Mouse (Mus musculus) adrenal gland, adult (tissue): ENCODE measurements around the gene Spef1.
"Not testable (repeated sequence)": the region's sequence is repeated elsewhere in the genome, so short reads cannot be mapped to it uniquely, and the experiment has no call there.

Experiments used
- DNase-seq, 2 experiments: peaks; one replicate each; pipeline ENCODE4 v3.0.0; 2022 to 2023; ENCODE audit warnings: low spot score in 1 of 2; ENCODE audit not compliant: inconsistent age in 2 of 2

The Spef1 gene

GRCm38 (mm10) chr2:131186771-131187601, at the start of gene Spef1, which contains the start of gene Cdc25b:
TSS of gene Spef1 (minus strand) at chr2:131187282.
TSS of gene Cdc25b (plus strand) at chr2:131186949.
- DNase-seq, result peak; percentile 85 to 94

- DNase-seq, result peak in 1 of 2 experiments; percentile 66
Measured at GRCm38 (mm10) chr2:131234970-131235635, 48.0 kb upstream of the Spef1 start.

- no peak for DNase-seq
Measured at GRCm38 (mm10) chr2:131234127-131234650, 47.1 kb upstream of the Spef1 start.

GRCm38 (mm10) chr2:131233307-131234126, 46.4 kb upstream of the Spef1 start, which contains the start of gene Mavs:
TSS of gene Mavs (plus strand) at chr2:131234063.
- peak; percentile 97 to 98 for DNase-seq

GRCm38 (mm10) chr2:131232558-131232957, 45.5 kb upstream of the Spef1 start:
- DNase-seq, result peak in 1 of 2 experiments; percentile 38

GRCm38 (mm10) chr2:131227243-131227642, 40.2 kb upstream of the Spef1 start:
- DNase-seq, result no peak

- not testable (repeated sequence) for DNase-seq
Measured at GRCm38 (mm10) chr2:131226669-131227068, 39.6 kb upstream of the Spef1 start.

- no peak for DNase-seq
Measured at GRCm38 (mm10) chr2:131225178-131225577, 38.1 kb upstream of the Spef1 start.

- peak; percentile 55 to 69 for DNase-seq
Measured at GRCm38 (mm10) chr2:131223569-131223968, 36.5 kb upstream of the Spef1 start.

GRCm38 (mm10) chr2:131222562-131222961, 35.5 kb upstream of the Spef1 start:
- DNase-seq, result no peak

- no peak for DNase-seq
Measured at GRCm38 (mm10) chr2:131221853-131222515, 34.9 kb upstream of the Spef1 start.

GRCm38 (mm10) chr2:131220030-131220429, 32.9 kb upstream of the Spef1 start:
- no peak for DNase-seq

GRCm38 (mm10) chr2:131215941-131216858, 29.1 kb upstream of the Spef1 start:
- DNase-seq, result peak; percentile 51 to 84

GRCm38 (mm10) chr2:131213773-131214172, 26.7 kb upstream of the Spef1 start:
- DNase-seq, result no peak

GRCm38 (mm10) chr2:131211026-131211615, 24.0 kb upstream of the Spef1 start:
- peak; percentile 55 to 84 for DNase-seq

GRCm38 (mm10) chr2:131209969-131210792, 23.1 kb upstream of the Spef1 start:
- peak; percentile 97 to 99 for DNase-seq

- no peak for DNase-seq
Measured at GRCm38 (mm10) chr2:131209125-131209795, 22.2 kb upstream of the Spef1 start.
